Mouse (Mus musculus) left cerebral cortex, adult 11 months (tissue): ENCODE measurements at regions not wholly inside any gene's neighbourhood (a gene's known extent, or its start where the extent isn't known, plus 50 kb on each side); places are given as distances from the start of the nearest gene placed in this dataset.
A peak's percentile ranks its signal among the peaks of the same experiment; 100 is the strongest.

ENCODE experiments used
- DNase-seq: peaks from one replicate; pipeline ENCODE4 v3.0.0; 2022; ENCODE audit warnings: low spot score

GRCm38 (mm10) chr10:17518423-17519175, 204.4 kb upstream of the Cited2 start:
- no peak for DNase-seq

- no peak for DNase-seq
Observed at GRCm38 (mm10) chr10:17522026-17522541, 200.9 kb upstream of the Cited2 start.

- no peak for DNase-seq
Observed at GRCm38 (mm10) chr10:17523558-17524328, 199.3 kb upstream of the Cited2 start.

- no peak for DNase-seq
Observed at GRCm38 (mm10) chr10:17527151-17527737, 195.8 kb upstream of the Cited2 start.

GRCm38 (mm10) chr10:17528116-17528515, 194.9 kb upstream of the Cited2 start:
- DNase-seq: no peak

- no peak for DNase-seq
Observed at GRCm38 (mm10) chr10:17528846-17529245, 194.2 kb upstream of the Cited2 start.

GRCm38 (mm10) chr10:17529851-17530509, 193.0 kb upstream of the Cited2 start:
- peak; percentile 16 for DNase-seq

GRCm38 (mm10) chr10:17531021-17531420, 192.0 kb upstream of the Cited2 start:
- DNase-seq: no peak

GRCm38 (mm10) chr10:17538944-17539533, 184.0 kb upstream of the Cited2 start:
- no peak for DNase-seq

- DNase-seq: no peak
Observed at GRCm38 (mm10) chr10:17540404-17541375, 182.3 kb upstream of the Cited2 start.

GRCm38 (mm10) chr10:17542104-17542846, 180.7 kb upstream of the Cited2 start:
- no peak for DNase-seq

- no peak for DNase-seq
Observed at GRCm38 (mm10) chr10:17542847-17543421, 180.1 kb upstream of the Cited2 start.

- no peak for DNase-seq
Observed at GRCm38 (mm10) chr10:17545291-17545690, 177.7 kb upstream of the Cited2 start.

GRCm38 (mm10) chr10:17547986-17548385, 175.0 kb upstream of the Cited2 start:
- DNase-seq: no peak

GRCm38 (mm10) chr10:17548629-17549580, 174.1 kb upstream of the Cited2 start:
- DNase-seq: no peak

GRCm38 (mm10) chr10:17549711-17550637, 173.0 kb upstream of the Cited2 start:
- DNase-seq: no peak

GRCm38 (mm10) chr10:17550638-17551013, 172.4 kb upstream of the Cited2 start:
- no peak for DNase-seq
